Mouse (Mus musculus) small intestine, adult 2 months (tissue): ENCODE data around the gene C2cd3.

Experiments
- CTCF ChIP-seq: fragments of 200-500 bp; IDR thresholded peaks from 2 replicates; pipeline ENCODE4 v1.5.1; 2012; ENCODE audit warnings: low read depth, mild to moderate bottlenecking, control low read depth, inconsistent platforms, low read length, moderate library complexity, mixed read lengths; ENCODE audit not compliant: insufficient replicate concordance, insufficient read length; ENCODE audit errors: extremely low read depth
- POLR2A ChIP-seq: fragments of 200-500 bp; IDR thresholded peaks from 2 replicates; pipeline ENCODE4 v1.6.1; 2012; ENCODE audit warnings: low read depth, mild to moderate bottlenecking, control low read depth, inconsistent platforms, low read length, moderate library complexity

DNA sequence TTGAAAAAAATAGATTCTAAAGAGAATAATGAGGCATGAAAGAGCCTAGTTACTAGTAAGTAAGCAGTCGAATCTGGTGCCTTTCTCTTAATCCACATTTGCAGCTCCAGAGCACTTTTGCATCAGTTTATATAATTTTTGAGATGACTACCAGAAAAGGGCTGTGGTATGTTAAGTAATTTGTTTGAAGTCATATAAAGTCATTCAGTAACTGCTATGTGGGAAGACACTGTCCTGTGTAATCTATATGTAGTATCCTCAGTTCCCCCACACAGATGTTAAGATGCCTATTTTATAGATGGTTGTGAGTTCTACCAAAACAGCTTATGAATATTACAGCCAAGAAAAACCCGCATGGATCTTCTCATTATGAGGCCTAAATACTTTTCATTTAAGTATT lies 6.2 kb downstream of the C2cd3 start:
- TF ChIP-seq CTCF (no peak), POLR2A (no peak)
